Mouse (Mus musculus) liver, postnatal 0 days (tissue): Measurements from ENCODE around the gene Tcl1b1.
"Not testable (repeated sequence)": the region's sequence is repeated elsewhere in the genome, so short reads cannot be mapped to it uniquely, and the experiment has no call there.

Experiments
- CTCF ChIP-seq: sonication (generic); IDR thresholded peaks from 2 replicates; pipeline ENCODE4 v1.5.1; 2016; ENCODE audit warnings: antibody characterized with exemption, low read depth
- EP300 ChIP-seq: IDR thresholded peaks from 2 replicates; pipeline ENCODE4 v1.6.1; 2016; ENCODE audit warnings: antibody characterized with exemption, low read depth, mild to moderate bottlenecking

DNA sequence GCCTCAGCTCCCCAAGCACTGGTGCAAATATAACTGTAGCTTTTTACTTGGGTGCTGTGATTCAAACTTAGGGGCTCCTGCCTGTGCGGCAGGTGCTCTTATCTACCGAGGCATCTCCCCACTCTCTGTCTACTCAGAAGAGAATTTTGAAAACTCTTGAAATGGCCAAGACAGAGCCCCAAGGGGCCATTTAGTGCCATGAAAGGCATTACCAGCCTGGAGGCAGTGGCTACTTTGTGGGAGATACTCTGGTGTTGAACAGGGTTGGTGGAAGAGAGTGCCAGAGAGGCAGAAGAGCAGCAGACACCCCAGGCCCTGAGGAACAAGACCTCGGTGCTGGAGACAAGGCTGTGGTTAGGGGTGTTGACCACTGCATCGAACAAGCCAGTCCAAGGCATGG, 24.7 kb upstream of the Tcl1b1 start:
- not testable (repeated sequence) for TF ChIP-seq CTCF, EP300
